Mouse (Mus musculus) kidney, embryonic 14.5 days (tissue): ENCODE measurements around the gene Stpg2. TPM values are rescaled to one million over a fixed set of nuclear protein-coding genes. Genes with fewer than 3 reads are reported as not detected.
"Not testable (repeated sequence)": the region's sequence is repeated elsewhere in the genome, so short reads cannot be mapped to it uniquely, and the experiment has no call there.

Source experiments
- ATAC-seq: fragments of 200-750 bp; cut with Nextera tagmentation; 2 replicates; pipeline ENCODE4 v1.8.0; 2017; ENCODE audit warnings: moderate number of reproducible peaks, mild to moderate bottlenecking, moderate TSS enrichment, moderate library complexity; ENCODE audit not compliant: low FRiP score, low TSS enrichment
- H3K27ac ChIP-seq: fragments of 300-500 bp; sonication (generic); 2 replicates; pipeline ENCODE4 v1.5.1; 2014; ENCODE audit warnings: low read depth, mild to moderate bottlenecking, low read length, moderate library complexity, mixed read lengths
- H3K27me3 ChIP-seq: fragments of 300-500 bp; sonication (generic); 2 replicates; pipeline ENCODE4 v1.6.1; 2014; ENCODE audit warnings: mild to moderate bottlenecking, low read length; ENCODE audit not compliant: control insufficient read depth, insufficient read depth
- H3K36me3 ChIP-seq: fragments of 300-500 bp; sonication (generic); 2 replicates; pipeline ENCODE4 v1.6.1; 2014; ENCODE audit warnings: low read length, mixed read lengths; ENCODE audit not compliant: control insufficient read depth, insufficient read depth
- H3K4me1 ChIP-seq: fragments of 300-500 bp; sonication (generic); 2 replicates; pipeline ENCODE4 v1.6.1; 2014; ENCODE audit warnings: low read length, mixed read lengths; ENCODE audit not compliant: control insufficient read depth, insufficient read depth
- H3K4me2 ChIP-seq: fragments of 300-500 bp; sonication (generic); replicated peaks from 2 replicates; pipeline ENCODE4 v1.6.1; 2014; ENCODE audit warnings: low read depth, mild to moderate bottlenecking, low read length
- H3K4me3 ChIP-seq: fragments of 300-500 bp; sonication (generic); 2 replicates; pipeline ENCODE4 v1.5.1; 2014; ENCODE audit warnings: mild to moderate bottlenecking, low read length
- H3K9ac ChIP-seq: fragments of 300-500 bp; sonication (generic); 2 replicates; pipeline ENCODE4 v1.6.1; 2014; ENCODE audit warnings: low read depth, mild to moderate bottlenecking, low read length, moderate library complexity
- H3K9me3 ChIP-seq: fragments of 300-500 bp; sonication (generic); 2 replicates; pipeline ENCODE4 v1.6.1; 2016; ENCODE audit warnings: low read length; ENCODE audit not compliant: control insufficient read depth
- WGBS: fragments of 180-500 bp; shearing (Covaris S2); extraction: QIAGEN DNeasy Blood & Tissue Kit; methylation state at CpG from one replicate; pipeline ENCODE4 v1.1.7; 2014; 5-methylcytosine and 5-hydroxymethylcytosine counted together
- polyA plus RNA-seq: library from polyadenylated mRNA; unstranded; fragments of >200 nt; fragmentation: Nextera tagmentation; extraction: Ambion mirVana; gene quantifications from 2 replicates; pipeline ENCODE4 v1.2.1, GENCODE M21; 2014

Stpg2 gene
- polyA plus RNA-seq, 1 experiment from 2014 or later: 0.14 TPM

- H3K36me3 ChIP-seq: no peaks in the 10 kb centered on the region
- no peak for ATAC-seq
- 91% methylated on average over 2 of the region's 2 CpGs for WGBS
- no peak overlapping the region for H3K9ac ChIP-seq
- H3K27me3 ChIP-seq: no peaks in the 10 kb centered on the region
- H3K27ac ChIP-seq: no peak overlapping the region
- H3K4me3 ChIP-seq: no peak overlapping the region
- no peaks in the 10 kb centered on the region for H3K4me1 ChIP-seq
- H3K9me3 ChIP-seq: no peaks in the 10 kb centered on the region
- no peak overlapping the region for H3K4me2 ChIP-seq
Observed at GRCm38 (mm10) chr3:139578496-139578895, 373.0 kb downstream of the Stpg2 start.

DNA sequence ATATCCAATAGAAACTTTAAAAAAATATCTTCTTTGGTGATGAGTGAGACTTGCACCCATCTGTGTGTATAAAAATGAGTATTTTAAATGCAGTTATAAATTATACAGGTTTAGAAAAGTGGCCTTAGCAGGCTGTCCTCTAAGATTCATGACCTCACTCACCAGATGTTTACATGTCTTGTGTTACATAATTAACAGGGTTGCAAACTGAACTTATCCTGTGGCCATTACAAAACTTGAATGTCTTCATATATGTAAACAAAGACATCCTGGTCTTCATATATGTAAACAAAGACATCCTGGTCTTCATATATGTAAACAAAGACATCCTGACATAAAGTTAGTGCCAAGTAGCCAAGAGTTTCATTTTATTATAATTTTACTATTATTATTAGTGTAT lies 375.8 kb downstream of the Stpg2 start:
- H3K4me1 ChIP-seq: no peaks in the 10 kb centered on the region
- H3K9ac ChIP-seq: no peak overlapping the region
- no peaks in the 10 kb centered on the region for H3K36me3 ChIP-seq
- H3K4me2 ChIP-seq: no peak overlapping the region
- H3K27me3 ChIP-seq: no peaks in the 10 kb centered on the region
- no peak overlapping the region for H3K27ac ChIP-seq
- no peak overlapping the region for H3K4me3 ChIP-seq
- H3K9me3 ChIP-seq: no peaks in the 10 kb centered on the region
- ATAC-seq: no peak

DNA sequence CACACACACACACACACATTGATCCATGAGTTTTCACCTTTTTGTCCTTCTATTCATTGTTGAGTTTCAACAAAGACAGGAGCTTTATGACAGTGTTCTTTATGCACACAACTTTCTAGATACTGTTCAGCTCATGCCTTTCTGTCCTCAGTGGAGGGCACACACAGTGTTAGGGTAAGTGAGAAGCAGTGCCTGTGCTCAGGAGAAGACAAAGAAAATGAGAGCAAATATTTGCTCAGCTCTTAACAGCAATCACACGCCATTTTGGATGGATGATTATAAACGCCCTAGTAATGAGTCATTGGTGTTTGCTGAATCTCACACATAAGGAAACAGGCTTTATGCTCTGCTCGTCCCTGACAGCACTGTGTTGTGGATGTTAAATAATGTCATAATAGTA lies 394.0 kb downstream of the Stpg2 start:
- no peak overlapping the region for H3K4me3 ChIP-seq
- H3K9ac ChIP-seq: no peak overlapping the region
- H3K4me2 ChIP-seq: no peak overlapping the region
- no peaks in the 10 kb centered on the region for H3K36me3 ChIP-seq
- no peak for ATAC-seq
- H3K27me3 ChIP-seq: no peaks in the 10 kb centered on the region
- no peaks in the 10 kb centered on the region for H3K9me3 ChIP-seq
- 86% methylated on average over 3 of the region's 3 CpGs for whole genome bisulfite sequencing
- H3K27ac ChIP-seq: no peak overlapping the region
- H3K4me1 ChIP-seq: no peaks in the 10 kb centered on the region

DNA sequence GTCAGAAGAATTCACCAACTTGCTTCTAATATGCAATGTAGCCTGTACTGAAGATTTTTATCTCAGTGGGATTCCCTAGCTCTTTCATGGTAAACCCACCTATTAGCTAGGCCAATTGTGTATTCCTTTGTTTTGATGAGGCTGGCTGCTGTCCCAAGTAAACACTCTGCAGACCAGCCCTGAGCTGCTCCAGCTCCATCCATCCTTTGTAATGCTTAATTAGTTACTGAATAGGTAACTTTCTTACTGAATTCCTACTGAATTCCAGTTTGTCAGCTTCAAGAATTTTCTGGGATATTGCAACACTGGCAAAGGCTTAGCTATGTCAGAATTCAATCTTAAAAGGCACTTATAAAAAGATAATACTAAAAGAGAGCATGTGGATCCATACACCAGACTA lies 402.8 kb downstream of the Stpg2 start:
- H3K4me1 ChIP-seq, H3K9ac ChIP-seq, H3K4me2 ChIP-seq, H3K9me3 ChIP-seq, H3K36me3 ChIP-seq, H3K4me3 ChIP-seq, H3K27me3 ChIP-seq, H3K27ac ChIP-seq, ATAC-seq: not testable (repeated sequence)

DNA sequence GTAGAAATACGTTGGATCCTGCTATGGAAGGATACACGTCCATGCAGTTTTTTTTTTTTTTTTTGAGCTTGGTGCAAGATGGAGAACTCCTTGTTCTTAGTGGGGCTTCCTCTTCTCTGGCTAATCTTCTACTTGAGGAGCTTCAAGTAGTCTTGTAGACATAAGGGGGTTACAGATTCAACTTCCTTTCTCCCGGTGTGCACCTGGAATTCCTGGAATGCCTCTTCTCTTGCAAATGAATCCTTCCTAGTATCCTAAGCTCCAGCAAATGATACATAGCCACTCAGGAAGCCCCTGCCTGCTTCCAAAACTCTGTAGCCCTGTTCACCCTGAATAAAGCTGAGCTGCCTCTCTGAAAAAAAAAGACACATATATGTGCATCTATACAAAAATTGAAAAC lies 409.1 kb downstream of the Stpg2 start:
- Histone ChIP-seq H3K9ac (no peak overlapping the region), H3K9me3 (no peaks in the 10 kb centered on the region), H3K4me1 (no peaks in the 10 kb centered on the region), H3K4me2 (no peak overlapping the region), H3K36me3 (no peaks in the 10 kb centered on the region), H3K27ac (no peak overlapping the region), H3K27me3 (no peaks in the 10 kb centered on the region), H3K4me3 (no peak overlapping the region)
- WGBS: 58% methylated on average over 3 of the region's 3 CpGs
- no peak for ATAC-seq

DNA sequence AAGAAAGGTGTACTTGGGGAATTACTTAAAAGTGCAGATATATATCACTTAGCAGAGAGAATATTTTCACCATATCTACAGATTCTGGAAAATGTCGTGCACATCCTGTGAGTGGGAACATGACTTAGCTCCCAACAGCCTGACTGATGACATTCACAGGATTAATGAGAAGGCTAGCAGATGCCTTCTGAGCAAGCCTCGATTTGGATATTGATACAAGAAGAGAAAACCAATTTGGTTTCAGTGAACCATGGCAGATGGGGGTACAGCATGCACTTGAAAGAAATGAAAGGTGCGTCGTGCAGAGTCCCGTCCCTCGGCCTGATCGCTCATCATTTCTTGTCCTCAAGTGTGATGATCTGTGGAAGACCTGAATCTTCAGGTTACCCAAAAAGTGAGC lies 410.3 kb downstream of the Stpg2 start:
- Histone ChIP-seq H3K36me3 (no peaks in the 10 kb centered on the region), H3K4me3 (no peak overlapping the region), H3K4me1 (no peaks in the 10 kb centered on the region), H3K27ac (no peak overlapping the region), H3K9me3 (no peaks in the 10 kb centered on the region), H3K9ac (no peak overlapping the region), H3K4me2 (no peak overlapping the region), H3K27me3 (no peaks in the 10 kb centered on the region)
- no peak for ATAC-seq
- 80% methylated on average over 7 of the region's 7 CpGs for WGBS

DNA sequence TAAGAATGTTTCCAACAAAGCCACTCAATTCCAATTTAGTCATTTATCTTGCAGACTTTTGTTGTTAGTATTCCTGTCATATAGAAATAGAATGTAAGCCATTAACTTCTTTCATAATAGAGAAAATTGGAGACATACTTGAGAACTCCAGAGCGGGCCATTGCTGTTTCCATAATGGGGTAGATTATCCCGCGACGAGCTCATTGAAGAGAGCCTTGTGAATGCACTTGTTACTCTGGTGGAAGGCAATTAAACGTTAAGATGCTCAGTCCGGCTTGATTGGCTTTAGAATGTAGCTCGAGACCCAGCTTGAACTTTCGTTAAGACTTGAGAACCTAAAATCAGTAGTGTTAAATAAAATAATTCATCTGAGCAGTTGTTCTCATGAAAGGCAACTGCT lies 432.4 kb downstream of the Stpg2 start:
- ATAC-seq: no peak
- H3K4me1 ChIP-seq: no peaks in the 10 kb centered on the region
- H3K4me3 ChIP-seq: no peak overlapping the region
- 87% methylated on average over 8 of the region's 8 CpGs for WGBS
- H3K4me2 ChIP-seq: no peak overlapping the region
- no peaks in the 10 kb centered on the region for H3K9me3 ChIP-seq
- no peaks in the 10 kb centered on the region for H3K27me3 ChIP-seq
- no peak overlapping the region for H3K9ac ChIP-seq
- H3K36me3 ChIP-seq: no peaks in the 10 kb centered on the region
- no peak overlapping the region for H3K27ac ChIP-seq

GRCm38 (mm10) chr3:139651505-139651904 lies 446.0 kb downstream of the Stpg2 start:
- Histone ChIP-seq H3K4me3 (no peak overlapping the region), H3K36me3 (no peaks in the 10 kb centered on the region), H3K9me3 (no peaks in the 10 kb centered on the region), H3K27ac (no peak overlapping the region), H3K27me3 (no peaks in the 10 kb centered on the region), H3K4me2 (no peak overlapping the region), H3K4me1 (no peaks in the 10 kb centered on the region), H3K9ac (no peak overlapping the region)
- no peak for ATAC-seq
- 66% methylated on average over 4 of the region's 4 CpGs for WGBS

- H3K27ac ChIP-seq: no peak overlapping the region
- H3K4me3 ChIP-seq: no peak overlapping the region
- H3K27me3 ChIP-seq: no peaks in the 10 kb centered on the region
- H3K9me3 ChIP-seq: no peaks in the 10 kb centered on the region
- H3K36me3 ChIP-seq: no peaks in the 10 kb centered on the region
- WGBS: 84% methylated on average over 4 of the region's 4 CpGs
- H3K9ac ChIP-seq: no peak overlapping the region
- no peak overlapping the region for H3K4me2 ChIP-seq
- H3K4me1 ChIP-seq: no peaks in the 10 kb centered on the region
- no peak for ATAC-seq
Observed at GRCm38 (mm10) chr3:139659416-139659815, 453.9 kb downstream of the Stpg2 start.

DNA sequence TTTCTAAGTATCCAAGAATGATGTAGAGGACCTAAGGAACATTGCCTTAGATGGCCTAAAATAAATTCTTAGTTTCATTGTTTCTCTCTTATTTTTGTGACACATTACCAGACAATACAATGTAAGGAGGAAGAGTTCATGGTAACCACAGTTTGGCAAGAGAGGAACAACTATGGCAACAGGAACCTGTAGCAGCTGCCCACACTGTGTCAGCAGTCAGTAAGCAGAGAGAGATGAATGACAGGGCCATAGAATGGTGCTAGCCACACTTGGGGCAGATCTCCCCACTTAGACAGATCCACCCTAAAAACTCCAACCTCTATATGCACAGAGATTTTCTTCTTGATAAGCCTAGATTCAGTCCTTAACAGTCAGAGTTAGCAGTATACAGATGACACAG lies 456.7 kb downstream of the Stpg2 start:
- Histone ChIP-seq H3K27ac (no peak overlapping the region), H3K9me3 (no peaks in the 10 kb centered on the region), H3K4me1 (no peaks in the 10 kb centered on the region), H3K27me3 (no peaks in the 10 kb centered on the region), H3K9ac (no peak overlapping the region), H3K36me3 (no peaks in the 10 kb centered on the region), H3K4me2 (no peak overlapping the region), H3K4me3 (no peak overlapping the region)
- no peak for ATAC-seq
